In genomic region chr1:56548050-56548449, GRCm38 (mm10) we compare ENCODE assay signal across 16 mouse cellular contexts.
"Had no signal": no experiment of that assay in that cellular context is flagged by ENCODE, and none has a peak within 500 bp of the region (broad histone marks: within the 10 kb centered on the region; RNA-seq: fewer than 3 reads in every experiment).

No protein-coding gene starts in this region.

- H3K4me3 ChIP-seq: neural tube, embryonic 13.5 days; neural tube, embryonic 15.5 days; stomach, embryonic 15.5 days had no signal

- H3K9me3 ChIP-seq: neural tube, embryonic 13.5 days; neural tube, embryonic 15.5 days; stomach, embryonic 15.5 days had no signal

- DNase-seq: retina, postnatal 1 day; right cerebral cortex, adult 18-20 months; right cerebral cortex, postnatal 14 days; right cerebral cortex, postnatal 25 days; right cerebral cortex, postnatal 4 days; spleen, adult 18-20 months; thymus, adult 18-20 months; thymus, adult 2 months; thymus, postnatal 14 days; thymus, postnatal 25 days; thymus, postnatal 36 days; thymus, postnatal 4 days had no signal

- H3K27me3 ChIP-seq: neural tube, embryonic 13.5 days; neural tube, embryonic 15.5 days; stomach, embryonic 15.5 days had no signal

- H3K9ac ChIP-seq: neural tube, embryonic 13.5 days; neural tube, embryonic 15.5 days; stomach, embryonic 15.5 days had no signal

- H3K27ac ChIP-seq: neural tube, embryonic 13.5 days; neural tube, embryonic 15.5 days; stomach, embryonic 15.5 days; stomach, postnatal 0 days had no signal

- H3K36me3 ChIP-seq: neural tube, embryonic 13.5 days; neural tube, embryonic 15.5 days; stomach, embryonic 15.5 days had no signal

- H3K4me2 ChIP-seq: neural tube, embryonic 13.5 days; neural tube, embryonic 15.5 days; stomach, embryonic 15.5 days had no signal

- H3K4me1 ChIP-seq: neural tube, embryonic 13.5 days; neural tube, embryonic 15.5 days; stomach, embryonic 15.5 days had no signal
